Mouse (Mus musculus): ENCODE data around the gene H2-M11. TPM values are rescaled to one million over a fixed set of nuclear protein-coding genes. Genes with fewer than 3 reads are reported as not detected.

The H2-M11 gene
- not detected for polyA plus RNA-seq (2012; fragmentation: generic; extraction: Trizol)

DNA sequence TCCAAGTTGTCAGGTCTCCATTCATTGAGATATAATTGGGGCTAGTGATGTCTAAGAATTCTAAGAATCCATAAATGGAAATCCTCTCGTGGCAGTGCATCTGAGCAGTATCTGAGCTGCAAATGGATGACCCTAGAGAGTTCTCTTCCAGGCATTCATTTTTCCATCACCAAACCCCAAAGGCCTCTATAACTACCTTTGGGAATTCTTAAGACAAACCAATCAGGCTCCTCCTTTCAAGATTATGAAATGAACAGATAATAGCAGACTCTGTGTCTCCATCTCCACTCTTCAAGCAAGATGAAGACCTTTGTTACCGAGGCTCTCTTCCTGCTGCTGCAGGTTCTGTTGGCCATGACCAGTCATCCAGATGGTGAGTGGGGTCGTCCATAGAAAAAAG lies at the start of gene H2-M11:
H2-M11 (plus strand) TSS at position 301 of the 400 bp plus-strand sequence.

Other genes starting within 250 kb of the H2-M11 start
- not detected for gene H2-M10.1, start 220.9 kb upstream of the H2-M11 start, polyA plus RNA-seq (2012; fragmentation: generic; extraction: Trizol)
- gene H2-M10.3, start 178.7 kb upstream of the H2-M11 start, polyA plus RNA-seq (2012; fragmentation: generic; extraction: Trizol) = not detected
- not detected for gene H2-M10.4, start 84.7 kb upstream of the H2-M11 start, polyA plus RNA-seq (2012; fragmentation: generic; extraction: Trizol)
- not detected for gene H2-M9, start 95.6 kb downstream of the H2-M11 start, polyA plus RNA-seq (2012; fragmentation: generic; extraction: Trizol)
- not detected for gene H2-M1, start 125.1 kb downstream of the H2-M11 start, polyA plus RNA-seq (2012; fragmentation: generic; extraction: Trizol)
- not detected for gene H2-M10.5, start 225.8 kb downstream of the H2-M11 start, polyA plus RNA-seq (2012; fragmentation: generic; extraction: Trizol)